ENCODE assay signal across 22 mouse cellular contexts in the genomic region with DNA sequence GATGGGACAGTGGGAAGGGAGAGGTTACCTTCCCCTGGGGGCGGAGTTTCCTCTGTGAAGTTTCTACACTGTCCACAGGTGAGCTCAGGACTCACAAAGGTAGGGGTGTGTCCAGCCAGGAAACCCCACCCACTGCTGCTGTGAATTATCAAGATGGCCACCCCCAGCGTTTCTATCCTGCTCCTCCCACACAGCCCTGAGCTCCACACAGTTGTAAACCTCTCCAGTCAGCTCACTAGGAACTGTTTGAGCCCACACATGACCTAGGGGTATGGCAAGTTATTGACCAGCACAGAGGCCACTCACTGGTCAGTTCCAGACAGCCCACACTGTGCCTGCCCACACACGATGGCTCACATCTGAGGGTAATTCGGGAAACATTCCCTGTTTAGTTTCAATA.
DNase-seq lines count a peak whose midpoint lies in the region; ATAC-seq and TF ChIP-seq lines count a peak whose summit lies in the region.
"Had no signal": no experiment of that assay in that cellular context is flagged by ENCODE, and none has a peak within 500 bp of the region (broad histone marks: within the 10 kb centered on the region; RNA-seq: fewer than 3 reads in every experiment).

No protein-coding gene starts in this region.

- TF ChIP-seq CTCF in heart, postnatal 0 days (IDR thresholded peaks at IDR 0.05; ENCODE audit: low read depth): no peak
- TF ChIP-seq CTCF in CH12.LX (conservative IDR thresholded peaks at IDR 0.05 in 1 of 2, IDR thresholded peaks at IDR 0.05 in 1 of 2; ENCODE audit: low read depth in 2 of 2, low read length in 2 of 2): no peak
- TF ChIP-seq CTCF in MEL (IDR thresholded peaks at IDR 0.05 in 2 of 3, conservative IDR thresholded peaks at IDR 0.05 in 1 of 3; ENCODE audit: control insufficient read depth in 1 of 3, insufficient read depth in 1 of 3, low read depth in 2 of 3, low read length in 3 of 3, poor library complexity in 1 of 3, severe bottlenecking in 1 of 3): no peak

- no peaks in the 10 kb centered on the region for H3K27me3 ChIP-seq in heart, postnatal 0 days (ENCODE audit: control insufficient read depth, insufficient read depth, low read length)
- H3K27me3 ChIP-seq in CH12.LX (replicated peaks) (peaks cover 94% of the 10 kb centered on the region), MEL (ENCODE audit: control insufficient read depth in 1 of 2, insufficient read depth in 2 of 2, low read length in 2 of 2) (no peaks in the 10 kb centered on the region; a peak in 1 of 4 replicates), myocyte (ENCODE audit: control insufficient read depth, insufficient read depth, insufficient read length) (no peaks in the 10 kb centered on the region)
- H3K27me3 ChIP-seq: forebrain, embryonic 13.5 days; lung, embryonic 15.5 days; neural tube, embryonic 15.5 days had no signal

- in situ Hi-C loops in CH12.LX (cut with MboI; ENCODE audit: low pct_ligation_motif_present, low pct_unique_long_range_greater_than_20kb, low sequenced_read_pairs): no loop called here

- H3K27ac ChIP-seq in heart, postnatal 0 days (ENCODE audit: low read depth): 0 out of 2 replicates have a peak overlapping the region, but pooled peaks have one; percentile 18
- H3K27ac ChIP-seq in CH12.LX (ENCODE audit: insufficient read depth, low read depth): no peak overlapping the region
- no peak overlapping the region for H3K27ac ChIP-seq in MEL (ENCODE audit: control insufficient read depth, low read depth, low read length)
- H3K27ac ChIP-seq: forebrain, embryonic 13.5 days; liver, embryonic 14.5 days; lung, embryonic 15.5 days; neural tube, embryonic 15.5 days had no signal

- H3K79me2 ChIP-seq in CH12.LX (replicated peaks; ENCODE audit: control insufficient read depth, extremely low read depth, insufficient read depth, poor library complexity, severe bottlenecking): no peaks in the 10 kb centered on the region
- H3K79me2 ChIP-seq in MEL (ENCODE audit: control insufficient read depth, insufficient read depth, low read length, poor library complexity): no peaks in the 10 kb centered on the region
- H3K79me2 ChIP-seq in myocyte (ENCODE audit: control insufficient read depth, insufficient read depth): no peaks in the 10 kb centered on the region

- 52% methylated on average over 4 of the region's 4 CpGs for WGBS in heart, postnatal 0 days

- no peak for ATAC-seq in heart, postnatal 0 days (ENCODE audit: insufficient read depth, low read depth)
- no peak for ATAC-seq in megakaryocyte-erythroid progenitor cell, adult 5-6 weeks (replicated peaks; ENCODE audit: low FRiP score, low TSS enrichment, poor library complexity, severe bottlenecking)
- ATAC-seq: forebrain, embryonic 13.5 days; hindbrain, embryonic 16.5 days had no signal

- TF ChIP-seq POLR2A in CH12.LX (IDR thresholded peaks at IDR 0.05; ENCODE audit: low read depth, low read length) (no peak), MEL (IDR thresholded peaks at IDR 0.05; ENCODE audit: control insufficient read depth in 1 of 2, insufficient read depth in 1 of 2, low read depth in 1 of 2, low read length in 2 of 2, poor library complexity in 1 of 2) (no peak), myocyte (IDR thresholded peaks at IDR 0.05; ENCODE audit: insufficient read length, low read depth) (no peak)

- H3K4me3 ChIP-seq in heart, postnatal 0 days (ENCODE audit: low read depth, low read length): no peak overlapping the region
- no peak overlapping the region for H3K4me3 ChIP-seq in CH12.LX (replicated peaks in 1 of 3; ENCODE audit: low read depth in 2 of 3, low read length in 2 of 3, poor library complexity in 1 of 3)
- peak overlapping the region; percentile 14 to 64 for H3K4me3 ChIP-seq in MEL (ENCODE audit: control insufficient read depth in 1 of 2, insufficient read depth in 1 of 2, low read depth in 2 of 2, low read length in 2 of 2)
- H3K4me3 ChIP-seq in myocyte: no peak overlapping the region
- H3K4me3 ChIP-seq: forebrain, embryonic 13.5 days; lung, embryonic 15.5 days; megakaryocyte, embryonic 14.5 days; neural tube, embryonic 15.5 days had no signal

- DNase-seq in heart, postnatal 0 days (ENCODE audit: low spot score): no peak
- DNase-seq in heart, adult 18-20 months: no peak
- DNase-seq in CH12.LX (ENCODE audit: extremely low read depth): no peak
- DNase-seq in MEL (ENCODE audit: low read depth, low spot score): no peak
- no peak for DNase-seq in left cerebral cortex, adult 8-10 months (ENCODE audit: low spot score in 2 of 2)
- DNase-seq: adrenal gland, postnatal 14 days; cerebellum, adult 8-10 months; cerebellum, postnatal 36 days; embryo, embryonic 11 days; gastrocnemius, postnatal 14 days; heart, postnatal 4 days; kidney, adult 2 months; kidney, postnatal 14 days; lung, postnatal 36 days had no signal

- no peak for TF ChIP-seq RAD21 in CH12.LX (IDR thresholded peaks at IDR 0.05; ENCODE audit: low read depth, low read length)
- TF ChIP-seq RAD21 in MEL (IDR thresholded peaks at IDR 0.05; ENCODE audit: low read depth, low read length): no peak

- no peaks in the 10 kb centered on the region for H3K36me3 ChIP-seq in heart, postnatal 0 days (replicated peaks; ENCODE audit: control insufficient read depth, insufficient read depth, low read length)
- H3K36me3 ChIP-seq in CH12.LX (replicated peaks in 1 of 2; ENCODE audit: control insufficient read depth in 1 of 2, insufficient read depth in 1 of 2, low read length in 1 of 2): no peaks in the 10 kb centered on the region
- no peaks in the 10 kb centered on the region for H3K36me3 ChIP-seq in MEL (ENCODE audit: control insufficient read depth in 1 of 2, insufficient read depth in 2 of 2, low read length in 2 of 2)
- H3K36me3 ChIP-seq in myocyte (ENCODE audit: control insufficient read depth, insufficient read depth): no peaks in the 10 kb centered on the region
- H3K36me3 ChIP-seq: lung, embryonic 15.5 days; neural tube, embryonic 15.5 days had no signal

- H3K9me3 ChIP-seq in heart, postnatal 0 days (replicated peaks; ENCODE audit: control insufficient read depth, low read length): no peaks in the 10 kb centered on the region
- H3K9me3 ChIP-seq in CH12.LX (replicated peaks; ENCODE audit: low read length): no peaks in the 10 kb centered on the region
- no peaks in the 10 kb centered on the region for H3K9me3 ChIP-seq in MEL (replicated peaks; ENCODE audit: insufficient read depth, low read length)
- H3K9me3 ChIP-seq: forebrain, embryonic 13.5 days; lung, embryonic 15.5 days; megakaryocyte, embryonic 14.5 days; neural tube, embryonic 15.5 days had no signal

- H3K4me2 ChIP-seq in heart, postnatal 0 days (ENCODE audit: low read depth, low read length): no peak overlapping the region
- 0 out of 2 replicates have a peak overlapping the region, but pooled peaks have one; percentile 14 for H3K4me2 ChIP-seq in CH12.LX (ENCODE audit: insufficient read depth, low read depth, poor library complexity, severe bottlenecking)
- H3K4me2 ChIP-seq in myocyte (ENCODE audit: low read depth): peak overlapping the region; percentile 25
- H3K4me2 ChIP-seq: forebrain, embryonic 13.5 days; lung, embryonic 15.5 days; neural tube, embryonic 15.5 days had no signal

- no peak overlapping the region for H3ac ChIP-seq in myocyte (ENCODE audit: control insufficient read depth, insufficient read length)

- peaks cover 29% of the 10 kb centered on the region for H3K4me1 ChIP-seq in heart, postnatal 0 days (ENCODE audit: control insufficient read depth, insufficient read depth)
- H3K4me1 ChIP-seq in CH12.LX (ENCODE audit: control insufficient read depth in 1 of 2, insufficient read depth in 2 of 2) (peaks cover 0 to 5% of the 10 kb centered on the region in 2 experiments; a peak in 1 of 4 replicates), MEL (ENCODE audit: control insufficient read depth in 1 of 2, insufficient read depth in 2 of 2, low read length in 2 of 2) (peaks cover 0 to 3% of the 10 kb centered on the region in 2 experiments; a peak in 2 of 4 replicates)
- H3K4me1 ChIP-seq: lung, embryonic 15.5 days; megakaryocyte, embryonic 14.5 days had no signal

- H3K9ac ChIP-seq in heart, postnatal 0 days (replicated peaks; ENCODE audit: low read depth, low read length): no peak overlapping the region
- H3K9ac ChIP-seq in CH12.LX (ENCODE audit: insufficient read depth, low read depth) (no peak overlapping the region), MEL (ENCODE audit: control insufficient read depth, low read depth, low read length, poor library complexity, severe bottlenecking) (0 out of 2 replicates have a peak overlapping the region, but pooled peaks have one; percentile 3)
- H3K9ac ChIP-seq: forebrain, embryonic 13.5 days; liver, embryonic 14.5 days; lung, embryonic 15.5 days; neural tube, embryonic 15.5 days had no signal

- dilution Hi-C loops in CH12.LX (cut with MboI; ENCODE audit: extremely low pct_ligation_motif_present, extremely low pct_unique_long_range_greater_than_20kb, low sequenced_read_pairs): no loop called here

- no peak for TF ChIP-seq EP300 in heart, postnatal 0 days (IDR thresholded peaks at IDR 0.05; ENCODE audit: low read depth)
- no peak for TF ChIP-seq EP300 in CH12.LX (IDR thresholded peaks at IDR 0.05; ENCODE audit: low read length)
- no peak for TF ChIP-seq EP300 in MEL (IDR thresholded peaks at IDR 0.05; ENCODE audit: low read depth in 1 of 2, low read length in 2 of 2)

TF ChIP-seq in CH12.LX, 34 proteins besides CTCF, POLR2A, EP300 and RAD21 (continues in another document):
- TF ChIP-seq BHLHE40 (IDR thresholded peaks at IDR 0.05; ENCODE audit: low read depth, low read length) (no peak), ZNF384 (IDR thresholded peaks at IDR 0.05; ENCODE audit: low read depth, low read length) (no peak), MAZ (IDR thresholded peaks at IDR 0.05; ENCODE audit: low read depth, low read length) (no peak), E2F4 (IDR thresholded peaks at IDR 0.05; ENCODE audit: insufficient replicate concordance, low read depth, low read length) (no peak), GABPA (IDR thresholded peaks at IDR 0.05; ENCODE audit: insufficient replicate concordance, low read depth, low read length) (no peak)

TF ChIP-seq in MEL, 35 proteins besides CTCF, POLR2A, EP300 and RAD21:
- no peak for TF ChIP-seq HCFC1 (IDR thresholded peaks at IDR 0.05; ENCODE audit: low read depth, low read length)
- TF ChIP-seq CHD1 (IDR thresholded peaks at IDR 0.05; ENCODE audit: low read depth, low read length): no peak
TF ChIP-seq in MEL: peak in this region for 0.

TF ChIP-seq in myocyte, 11 proteins besides CTCF, POLR2A, EP300 and RAD21 (continues in another document):
- no peak for TF ChIP-seq CEBPB (IDR thresholded peaks at IDR 0.05; ENCODE audit: insufficient read depth, poor library complexity, severe bottlenecking)
- TF ChIP-seq USF1 (IDR thresholded peaks at IDR 0.05; ENCODE audit: low read depth): no peak
- no peak for TF ChIP-seq SRF (IDR thresholded peaks at IDR 0.05; ENCODE audit: control insufficient read depth, insufficient read length, low read depth)
- no peak for TF ChIP-seq POLR2AphosphoS2 (IDR thresholded peaks at IDR 0.05; ENCODE audit: insufficient read length, low read depth)
- TF ChIP-seq MYOG (IDR thresholded peaks at IDR 0.05; ENCODE audit: control insufficient read depth in 1 of 3, insufficient read depth in 1 of 3, insufficient read length in 2 of 3, low read depth in 2 of 3): no peak
- TF ChIP-seq MAX (IDR thresholded peaks at IDR 0.05; ENCODE audit: low read depth): no peak
- TF ChIP-seq TCF3 (IDR thresholded peaks at IDR 0.05; ENCODE audit: insufficient read length, low read depth): no peak
- TF ChIP-seq E2F4 (IDR thresholded peaks at IDR 0.05; ENCODE audit: insufficient read depth): no peak

Comparison
In these comparisons a context has a peak if more than half of its experiments do, and no peak if none do; other contexts are left out.
1. H3K4me3 ChIP-seq: peak in MEL (2 of 2); none in heart, postnatal 0 days (single experiment), CH12.LX (0 of 3) and myocyte (single experiment).